In the genomic region with DNA sequence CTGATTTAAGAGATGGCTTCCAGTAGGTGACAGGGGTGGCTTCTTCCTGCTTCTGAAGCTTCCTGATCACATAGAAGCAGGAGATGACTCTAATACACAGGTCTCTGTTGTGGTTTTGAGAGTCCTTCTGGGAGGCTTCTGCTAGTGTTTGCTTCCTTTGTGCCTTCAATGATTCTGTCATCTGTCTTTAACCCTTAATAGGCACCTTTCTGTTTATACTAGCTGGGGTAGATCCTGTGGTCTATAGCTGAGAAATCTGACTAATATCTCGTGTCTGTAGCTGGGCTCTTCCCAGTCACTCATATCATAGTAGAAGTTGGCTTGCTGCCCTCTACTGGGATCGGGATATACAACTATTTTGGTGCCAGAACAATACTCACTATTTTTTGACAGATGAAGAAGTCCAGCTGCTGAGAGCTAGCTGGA, we compare ENCODE assay signal across 8 mouse cellular contexts. TPM values are rescaled to one million over a fixed set of nuclear protein-coding genes. Genes with fewer than 3 reads are reported as not detected.
DNase-seq lines count a peak whose midpoint lies in the region.

No protein-coding gene starts in this region.

- peak; percentile 52 for DNase-seq in cerebellum, postnatal 10 days
- no peak for DNase-seq in cerebellum, adult 9-11 months
- peak; percentile 15 for DNase-seq in thymus, postnatal 0 days (ENCODE audit: low spot score)
- no peak for DNase-seq in thymus, postnatal 36 days
- peak; percentile 55 for DNase-seq in kidney, adult 9 months
- peak; percentile 29 for DNase-seq in lung, postnatal 25 days (ENCODE audit: low spot score)
- no peak for DNase-seq in gastrocnemius, postnatal 4 days (ENCODE audit: low spot score in 2 of 2)
- no peak for DNase-seq in spleen, postnatal 14 days (ENCODE audit: low spot score in 2 of 2)

RNA-seq across cellular contexts. Expression of gene Zfand6, which starts 50.2 kb away (rescaled TPM):
- polyA plus RNA-seq in thymus, postnatal 0 days (2015; fragmentation: Nextera tagmentation; extraction: Ambion mirVana), result 166 and 178 TPM in 2 replicates
- 100 to 1,000 TPM in 1 of 2 experiments, 10 to 100 TPM in 1; 95.5 to 102 TPM for total RNA-seq in gastrocnemius, postnatal 4 days (2021)

Comparison
In these comparisons a context has a peak if more than half of its experiments do, and no peak if none do; other contexts are left out.
1. DNase-seq: peak in cerebellum, postnatal 10 days (2 of 2), thymus, postnatal 0 days (single experiment), kidney, adult 9 months (single experiment) and lung, postnatal 25 days (single experiment); none in cerebellum, adult 9-11 months (single experiment), thymus, postnatal 36 days (0 of 2), gastrocnemius, postnatal 4 days (0 of 2) and spleen, postnatal 14 days (0 of 2).